Mouse (Mus musculus) embryonic facial prominence, embryonic 10.5 days (tissue): ENCODE results near the gene AU040320. TPM values are rescaled to one million over a fixed set of nuclear protein-coding genes. Genes with fewer than 3 reads are reported as not detected.

ENCODE experiments used
- DNase-seq: peaks from one replicate; pipeline ENCODE4 v3.0.0-alpha.2; 2017; ENCODE audit warnings: low spot score
- H3K27ac ChIP-seq: fragments of 300-500 bp; sonication (generic); replicated peaks from 2 replicates; pipeline ENCODE4 v1.5.1; 2016; ENCODE audit warnings: mild to moderate bottlenecking
- H3K27me3 ChIP-seq: fragments of 300-500 bp; sonication (generic); replicated peaks from 2 replicates; pipeline ENCODE4 v1.6.1; 2016; ENCODE audit warnings: low read depth, mild to moderate bottlenecking; ENCODE audit not compliant: poor library complexity, severe bottlenecking
- H3K36me3 ChIP-seq: fragments of 300-500 bp; sonication (generic); replicated peaks from 2 replicates; pipeline ENCODE4 v1.6.1; 2016; ENCODE audit warnings: mild to moderate bottlenecking, moderate library complexity
- H3K4me1 ChIP-seq: fragments of 300-500 bp; sonication (generic); 2 replicates; pipeline ENCODE4 v1.6.1; 2016
- H3K4me3 ChIP-seq: fragments of 300-500 bp; sonication (generic); 2 replicates; pipeline ENCODE4 v1.5.1; 2016; ENCODE audit warnings: mild to moderate bottlenecking, moderate library complexity
- H3K9me3 ChIP-seq: fragments of 300-500 bp; sonication (generic); 2 replicates; pipeline ENCODE4 v1.6.1; 2016; ENCODE audit warnings: mild to moderate bottlenecking
- WGBS: fragments of 180-500 bp; shearing (Covaris S2); methylation state at CpG from one replicate; pipeline ENCODE4 v1.1.7; 2016; 5-methylcytosine and 5-hydroxymethylcytosine counted together
- polyA plus RNA-seq: library from polyadenylated mRNA; unstranded; fragments of >200 nt; fragmentation: Nextera tagmentation; extraction: Ambion mirVana; gene quantifications from 2 replicates; pipeline ENCODE4 v1.2.1, GENCODE M21; 2016

Gene AU040320
- polyA plus RNA-seq, 1 experiment from 2014 or later = 19.3 TPM

- peak; percentile 60 for DNase-seq
- Histone ChIP-seq H3K27me3 (no peaks in the 10 kb centered on the region), H3K4me1 (peaks cover 45% of the 10 kb centered on the region), H3K9me3 (no peaks in the 10 kb centered on the region), H3K4me3 (peak overlapping the region; percentile 89), H3K36me3 (peaks cover 44% of the 10 kb centered on the region), H3K27ac (peak overlapping the region; percentile 95)
- whole genome bisulfite sequencing = under 1% methylated on average over 23 of the region's 23 CpGs
Observed at GRCm38 (mm10) chr4:126752608-126753141, 669 bp upstream of the AU040320 start.

GRCm38 (mm10) chr4:126754231-126754611, 877 bp downstream of the AU040320 start:
- H3K9me3 ChIP-seq = no peaks in the 10 kb centered on the region
- DNase-seq = no peak
- H3K4me1 ChIP-seq = peaks cover 45% of the 10 kb centered on the region
- H3K27me3 ChIP-seq = no peaks in the 10 kb centered on the region
- H3K27ac ChIP-seq = peak overlapping the region; percentile 95
- H3K36me3 ChIP-seq = peaks cover 38% of the 10 kb centered on the region
- H3K4me3 ChIP-seq = peak overlapping the region; percentile 89
- 1% methylated on average over 12 of the region's 12 CpGs for WGBS

- Histone ChIP-seq H3K4me3 (peak overlapping the region; percentile 89), H3K9me3 (no peaks in the 10 kb centered on the region)
- 58% methylated on average over 12 of the region's 12 CpGs for WGBS
Observed at GRCm38 (mm10) chr4:126754736-126755374, 1.5 kb downstream of the AU040320 start.

GRCm38 (mm10) chr4:126756766-126757165, 3.4 kb downstream of the AU040320 start:
- Histone ChIP-seq H3K4me3 (no peak overlapping the region), H3K9me3 (no peaks in the 10 kb centered on the region), H3K27me3 (no peaks in the 10 kb centered on the region), H3K4me1 (peaks cover 24% of the 10 kb centered on the region), H3K27ac (no peak overlapping the region), H3K36me3 (peaks cover 38% of the 10 kb centered on the region)
- 93% methylated on average over 4 of the region's 4 CpGs for WGBS
- no peak for DNase-seq

More at GRCm38 (mm10) chr4:126754736-126755374, 1.5 kb downstream of the AU040320 start:
- no peak overlapping the region for H3K27ac ChIP-seq
- peaks cover 36% of the 10 kb centered on the region for H3K36me3 ChIP-seq
- no peaks in the 10 kb centered on the region for H3K27me3 ChIP-seq
- no peak for DNase-seq
- peaks cover 41% of the 10 kb centered on the region for H3K4me1 ChIP-seq

GRCm38 (mm10) chr4:126758299-126758698, 5.0 kb downstream of the AU040320 start:
- Histone ChIP-seq H3K36me3 (peaks cover 47% of the 10 kb centered on the region), H3K27ac (no peak overlapping the region), H3K4me1 (peaks cover 14% of the 10 kb centered on the region), H3K9me3 (no peaks in the 10 kb centered on the region), H3K27me3 (no peaks in the 10 kb centered on the region), H3K4me3 (no peak overlapping the region)
- WGBS = 86% methylated on average over 5 of the region's 5 CpGs
- no peak for DNase-seq

GRCm38 (mm10) chr4:126759435-126759834, 6.1 kb downstream of the AU040320 start:
- DNase-seq = no peak
- 84% methylated on average over 2 of the region's 2 CpGs for WGBS
- H3K4me3 ChIP-seq = no peak overlapping the region
- H3K36me3 ChIP-seq = peaks cover 51% of the 10 kb centered on the region
- no peaks in the 10 kb centered on the region for H3K9me3 ChIP-seq
- peaks cover 8% of the 10 kb centered on the region for H3K4me1 ChIP-seq
- no peaks in the 10 kb centered on the region for H3K27me3 ChIP-seq
- H3K27ac ChIP-seq = no peak overlapping the region

GRCm38 (mm10) chr4:126762586-126763359, 9.4 kb downstream of the AU040320 start:
- Histone ChIP-seq H3K9me3 (no peaks in the 10 kb centered on the region), H3K4me1 (no peaks in the 10 kb centered on the region), H3K27me3 (no peaks in the 10 kb centered on the region), H3K4me3 (no peak overlapping the region), H3K27ac (no peak overlapping the region), H3K36me3 (peaks cover 42% of the 10 kb centered on the region)
- DNase-seq = no peak
- 76% methylated on average over 11 of the region's 11 CpGs for WGBS

- Histone ChIP-seq H3K27ac (no peak overlapping the region), H3K9me3 (no peaks in the 10 kb centered on the region), H3K36me3 (peaks cover 34% of the 10 kb centered on the region), H3K4me3 (no peak overlapping the region), H3K4me1 (no peaks in the 10 kb centered on the region), H3K27me3 (no peaks in the 10 kb centered on the region)
- WGBS = 86% methylated on average over 2 of the region's 2 CpGs
- no peak for DNase-seq
Observed at GRCm38 (mm10) chr4:126763483-126763882, 10.1 kb downstream of the AU040320 start.

GRCm38 (mm10) chr4:126769800-126770563, 16.6 kb downstream of the AU040320 start:
- no peaks in the 10 kb centered on the region for H3K9me3 ChIP-seq
- peaks cover 3% of the 10 kb centered on the region; the same call in 1 of the 2 replicates for H3K36me3 ChIP-seq
- DNase-seq = no peak
- no peaks in the 10 kb centered on the region for H3K27me3 ChIP-seq
- H3K27ac ChIP-seq = no peak overlapping the region
- WGBS = 89% methylated on average over 9 of the region's 9 CpGs
- H3K4me1 ChIP-seq = no peaks in the 10 kb centered on the region
- H3K4me3 ChIP-seq = no peak overlapping the region

- WGBS = 85% methylated on average over 4 of the region's 4 CpGs
- Histone ChIP-seq H3K27me3 (no peaks in the 10 kb centered on the region), H3K4me3 (no peak overlapping the region), H3K9me3 (no peaks in the 10 kb centered on the region), H3K4me1 (no peaks in the 10 kb centered on the region), H3K36me3 (peaks cover 3% of the 10 kb centered on the region; the same call in 1 of the 2 replicates), H3K27ac (no peak overlapping the region)
- no peak for DNase-seq
Observed at GRCm38 (mm10) chr4:126770831-126771230, 17.5 kb downstream of the AU040320 start.

GRCm38 (mm10) chr4:126773871-126774270, 20.5 kb downstream of the AU040320 start:
- peaks cover 3% of the 10 kb centered on the region; the same call in 1 of the 2 replicates for H3K4me1 ChIP-seq
- H3K27me3 ChIP-seq = no peaks in the 10 kb centered on the region
- no peak overlapping the region for H3K4me3 ChIP-seq
- 94% methylated on average over 6 of the region's 6 CpGs for WGBS
- peaks cover 3% of the 10 kb centered on the region; the same call in 1 of the 2 replicates for H3K36me3 ChIP-seq
- H3K27ac ChIP-seq = no peak overlapping the region
- no peaks in the 10 kb centered on the region for H3K9me3 ChIP-seq
- DNase-seq = no peak

- Histone ChIP-seq H3K36me3 (no peaks in the 10 kb centered on the region; the same call in 1 of the 2 replicates), H3K4me1 (peaks cover 15% of the 10 kb centered on the region), H3K27me3 (no peaks in the 10 kb centered on the region), H3K4me3 (no peak overlapping the region), H3K9me3 (no peaks in the 10 kb centered on the region), H3K27ac (no peak overlapping the region)
- no peak for DNase-seq
- WGBS = 88% methylated on average over 1 of the region's 1 CpGs
Observed at GRCm38 (mm10) chr4:126775182-126775581, 21.8 kb downstream of the AU040320 start.
